In genomic region chr10:81177958-81178712, GRCm38 (mm10) we compare ENCODE assay signal across 1 mouse cellular context.
TF ChIP-seq lines count a peak whose summit lies in the region.

No protein-coding gene starts in this region.

TF ChIP-seq in MEL, 35 proteins besides CTCF, POLR2A, EP300 and RAD21:
- TF ChIP-seq UBTF (IDR thresholded peaks at IDR 0.05; ENCODE audit: borderline replicate concordance, insufficient read depth, low read depth, low read length) (no peak), MXI1 (IDR thresholded peaks at IDR 0.05; ENCODE audit: low read depth, low read length) (peak; percentile 23), HCFC1 (IDR thresholded peaks at IDR 0.05; ENCODE audit: low read depth, low read length) (0 out of 2 replicates have a peak, but pooled peaks have one; percentile 15), MAFK (IDR thresholded peaks at IDR 0.05; ENCODE audit: borderline replicate concordance, low read depth, low read length) (no peak), RCOR1 (IDR thresholded peaks at IDR 0.05; ENCODE audit: low read depth, low read length) (no peak), ELF1 (IDR thresholded peaks at IDR 0.05; ENCODE audit: low read depth, low read length) (no peak), TBP (IDR thresholded peaks at IDR 0.05; ENCODE audit: low read depth, low read length) (no peak), NRF1 (IDR thresholded peaks at IDR 0.05; ENCODE audit: insufficient read depth, low read depth, low read length, poor library complexity, severe bottlenecking) (no peak), E2F4 (IDR thresholded peaks at IDR 0.05; ENCODE audit: borderline replicate concordance, low read depth, low read length) (no peak), GABPA (IDR thresholded peaks at IDR 0.05; ENCODE audit: low read depth, low read length) (no peak), ZC3H11A (IDR thresholded peaks at IDR 0.05; ENCODE audit: low read depth, low read length) (no peak), GATA1 (IDR thresholded peaks at IDR 0.05; ENCODE audit: low read depth, low read length) (no peak)
